Comparison of ENCODE assay signal across 16 mouse cellular contexts in genomic region chr16:74234393-74235059, GRCm38 (mm10).
DNase-seq lines count a peak whose midpoint lies in the region; ATAC-seq lines count a peak whose summit lies in the region.
"Had no signal": no experiment of that assay in that cellular context is flagged by ENCODE, and none has a peak within 500 bp of the region (broad histone marks: within the 10 kb centered on the region; RNA-seq: fewer than 3 reads in every experiment).

No protein-coding gene starts in this region.

- no peaks in the 10 kb centered on the region for H3K9me3 ChIP-seq in neural tube, embryonic 11.5 days (ENCODE audit: control insufficient read depth, low read length)
- no peaks in the 10 kb centered on the region for H3K9me3 ChIP-seq in hindbrain, embryonic 12.5 days (replicated peaks)
- no peaks in the 10 kb centered on the region for H3K9me3 ChIP-seq in midbrain, embryonic 16.5 days (replicated peaks; ENCODE audit: control insufficient read depth, low read length, poor library complexity, severe bottlenecking)
- H3K9me3 ChIP-seq: limb, embryonic 12.5 days; liver, embryonic 13.5 days; lung, embryonic 15.5 days had no signal

- intact Hi-C loops in left cerebral cortex, postnatal 10 days (cut with DNase I): no loop called here

- H3K27ac ChIP-seq in neural tube, embryonic 11.5 days (ENCODE audit: low read depth, low read length): no peak overlapping the region
- peak overlapping the region; percentile 23; the same call in 1 of the 2 replicates for H3K27ac ChIP-seq in hindbrain, embryonic 12.5 days
- 0 out of 2 replicates have a peak overlapping the region, but pooled peaks have one; percentile 49 for H3K27ac ChIP-seq in midbrain, embryonic 16.5 days (ENCODE audit: low read length)
- H3K27ac ChIP-seq: limb, embryonic 12.5 days; liver, embryonic 13.5 days; lung, embryonic 15.5 days; stomach, postnatal 0 days had no signal

- no peak for DNase-seq in neural tube, embryonic 11.5 days (ENCODE audit: low spot score)
- DNase-seq in neural tube, embryonic 10.5 days (ENCODE audit: extremely low spot score, low spot score): no peak
- DNase-seq in left cerebral cortex, postnatal 10 days (ENCODE audit: extremely low spot score in 1 of 2, low spot score in 2 of 2): no peak
- DNase-seq in thymus, postnatal 0 days (ENCODE audit: low spot score): no peak
- DNase-seq in urinary bladder, adult 18-20 months (ENCODE audit: low spot score in 2 of 2): no peak
- DNase-seq: adrenal gland, postnatal 36 days; cerebellum, adult 9-11 months; gastrocnemius, postnatal 25 days; liver, embryonic 13.5 days; thymus, postnatal 14 days had no signal

- ATAC-seq in neural tube, embryonic 11.5 days (ENCODE audit: insufficient read depth, low FRiP score, low TSS enrichment): peak; percentile 50; the same call in 1 of the 2 replicates
- peak; percentile 85 for ATAC-seq in hindbrain, embryonic 12.5 days (ENCODE audit: low FRiP score)
- ATAC-seq in midbrain, embryonic 16.5 days: peak; percentile 84
- ATAC-seq: Patski had no signal

- H3K9ac ChIP-seq in neural tube, embryonic 11.5 days (ENCODE audit: low read length): no peak overlapping the region
- H3K9ac ChIP-seq in hindbrain, embryonic 12.5 days: no peak overlapping the region
- H3K9ac ChIP-seq in midbrain, embryonic 16.5 days (ENCODE audit: low read depth, low read length): no peak overlapping the region
- H3K9ac ChIP-seq: limb, embryonic 12.5 days; liver, embryonic 13.5 days; lung, embryonic 15.5 days had no signal

- H3K4me3 ChIP-seq in neural tube, embryonic 11.5 days (ENCODE audit: low read depth, low read length): no peak overlapping the region
- no peak overlapping the region for H3K4me3 ChIP-seq in hindbrain, embryonic 12.5 days
- H3K4me3 ChIP-seq in midbrain, embryonic 16.5 days (ENCODE audit: low read depth, low read length): no peak overlapping the region
- H3K4me3 ChIP-seq: limb, embryonic 12.5 days; liver, embryonic 13.5 days; lung, embryonic 15.5 days had no signal

- H3K36me3 ChIP-seq in neural tube, embryonic 11.5 days (ENCODE audit: control insufficient read depth, insufficient read depth, low read length): no peaks in the 10 kb centered on the region
- H3K36me3 ChIP-seq in hindbrain, embryonic 12.5 days: no peaks in the 10 kb centered on the region
- H3K36me3 ChIP-seq in midbrain, embryonic 16.5 days (ENCODE audit: control insufficient read depth, insufficient read depth, low read length): no peaks in the 10 kb centered on the region
- H3K36me3 ChIP-seq: liver, embryonic 13.5 days; lung, embryonic 15.5 days had no signal

- WGBS in neural tube, embryonic 11.5 days: 75% methylated on average over 6 of the region's 6 CpGs
- WGBS in hindbrain, embryonic 12.5 days: 61% methylated on average over 6 of the region's 6 CpGs
- WGBS in midbrain, embryonic 16.5 days: 58% methylated on average over 6 of the region's 6 CpGs

- no peaks in the 10 kb centered on the region for H3K27me3 ChIP-seq in neural tube, embryonic 11.5 days (ENCODE audit: control insufficient read depth, insufficient read depth, low read length)
- H3K27me3 ChIP-seq in hindbrain, embryonic 12.5 days: no peaks in the 10 kb centered on the region
- no peaks in the 10 kb centered on the region for H3K27me3 ChIP-seq in midbrain, embryonic 16.5 days (ENCODE audit: control insufficient read depth, insufficient read depth, low read depth, low read length)
- H3K27me3 ChIP-seq: limb, embryonic 12.5 days; liver, embryonic 13.5 days; lung, embryonic 15.5 days; Patski had no signal

- H3K4me1 ChIP-seq in neural tube, embryonic 11.5 days (ENCODE audit: control insufficient read depth, insufficient read depth, low read length): no peaks in the 10 kb centered on the region
- H3K4me1 ChIP-seq in hindbrain, embryonic 12.5 days: peaks cover 6% of the 10 kb centered on the region; the same call in 1 of the 2 replicates
- H3K4me1 ChIP-seq in midbrain, embryonic 16.5 days (ENCODE audit: control insufficient read depth, insufficient read depth, low read length): no peaks in the 10 kb centered on the region
- H3K4me1 ChIP-seq: limb, embryonic 12.5 days; liver, embryonic 13.5 days; lung, embryonic 15.5 days had no signal

- no peak overlapping the region for H3K4me2 ChIP-seq in neural tube, embryonic 11.5 days (ENCODE audit: low read depth)
- H3K4me2 ChIP-seq in hindbrain, embryonic 12.5 days (replicated peaks): no peak overlapping the region
- no peak overlapping the region for H3K4me2 ChIP-seq in midbrain, embryonic 16.5 days (ENCODE audit: low read length)
- H3K4me2 ChIP-seq: limb, embryonic 12.5 days; liver, embryonic 13.5 days; lung, embryonic 15.5 days had no signal
